Comparison of ENCODE assay signal across 9 mouse cellular contexts in the genomic region with DNA sequence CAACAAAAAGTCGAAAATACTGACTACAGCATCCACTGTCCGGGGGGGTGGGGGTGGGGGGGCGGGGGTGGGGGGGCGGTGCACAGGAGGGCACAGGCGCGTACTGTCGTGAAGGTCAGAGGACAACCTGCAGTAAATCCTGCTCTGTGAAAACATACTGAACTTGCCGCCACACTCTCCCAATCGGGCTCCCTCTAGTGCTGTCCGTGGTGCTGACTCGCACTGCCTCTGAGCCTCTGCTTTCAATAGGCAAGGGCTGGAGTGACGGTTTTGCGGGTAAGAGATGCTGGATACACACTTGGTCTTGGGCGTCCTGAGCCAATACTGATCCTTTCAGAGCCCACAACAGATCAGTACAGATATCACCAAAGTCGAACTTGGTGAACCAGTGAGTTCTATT. TPM values are rescaled to one million over a fixed set of nuclear protein-coding genes. Genes with fewer than 3 reads are reported as not detected.
A peak's percentile ranks its signal among the peaks of the same experiment; 100 is the strongest.
DNase-seq lines count a peak whose midpoint lies in the region; ATAC-seq and TF ChIP-seq lines count a peak whose summit lies in the region.
"Had no signal": no experiment of that assay in that cellular context is flagged by ENCODE, and none has a peak within 500 bp of the region (broad histone marks: within the 10 kb centered on the region; RNA-seq: fewer than 3 reads in every experiment).

No protein-coding gene starts in this region.

- peak; percentile 35 to 81 for DNase-seq in heart, adult 18-20 months
- DNase-seq in A20 (ENCODE audit: low read depth, low spot score) = peak; percentile 54
- DNase-seq in adrenal gland, postnatal 4 days (ENCODE audit: low spot score in 2 of 2) = peak; percentile 42 to 52
- DNase-seq in heart, postnatal 10 days = peak; percentile 78 to 88
- DNase-seq in liver, embryonic 11.5 days (ENCODE audit: low spot score) = peak; percentile 78
- DNase-seq in retina, embryonic 14.5 days (ENCODE audit: low spot score) = peak; percentile 81
- no peak for DNase-seq in cerebellum, adult 2 months

- no peak for TF ChIP-seq CTCF in cerebellum, adult 2 months (IDR thresholded peaks at IDR 0.05; ENCODE audit: borderline replicate concordance, insufficient read depth, low read depth, low read length)

- TF ChIP-seq POLR2A in cerebellum, adult 2 months (IDR thresholded peaks at IDR 0.05; ENCODE audit: borderline replicate concordance, insufficient read depth, low read length) = no peak

- 4% methylated on average over 13 of the region's 15 CpGs for WGBS in heart, embryonic 12.5 days
- 9% methylated on average over 13 of the region's 15 CpGs for WGBS in liver, embryonic 11.5 days
- WGBS in cerebellum, adult 2 months = 5% methylated on average over 15 of the region's 15 CpGs

- H3K27me3 ChIP-seq in heart, embryonic 12.5 days (replicated peaks) = no peaks in the 10 kb centered on the region
- peaks cover 5% of the 10 kb centered on the region; the same call in 1 of the 2 replicates for H3K27me3 ChIP-seq in liver, embryonic 11.5 days (replicated peaks; ENCODE audit: control insufficient read depth, insufficient read depth, low read length)
- no peaks in the 10 kb centered on the region for H3K27me3 ChIP-seq in cerebellum, adult 2 months (ENCODE audit: control insufficient read depth, insufficient read depth, low read length)
- H3K27me3 ChIP-seq: Patski had no signal

- no peak overlapping the region for H3K9ac ChIP-seq in heart, embryonic 12.5 days
- H3K9ac ChIP-seq in liver, embryonic 11.5 days (ENCODE audit: low read depth, low read length) = no peak overlapping the region

- no peak overlapping the region for H3K4me2 ChIP-seq in heart, embryonic 12.5 days
- no peak overlapping the region for H3K4me2 ChIP-seq in liver, embryonic 11.5 days

- ATAC-seq in heart, embryonic 12.5 days (ENCODE audit: insufficient number of reproducible peaks, low FRiP score) = no peak
- ATAC-seq in liver, embryonic 11.5 days (replicated peaks; ENCODE audit: low FRiP score) = no peak
- ATAC-seq: Patski had no signal

- peaks cover 4% of the 10 kb centered on the region for H3K4me1 ChIP-seq in heart, embryonic 12.5 days (replicated peaks)
- no peaks in the 10 kb centered on the region for H3K4me1 ChIP-seq in liver, embryonic 11.5 days (replicated peaks; ENCODE audit: control insufficient read depth, insufficient read depth, low read length)
- no peaks in the 10 kb centered on the region for H3K4me1 ChIP-seq in cerebellum, adult 2 months (ENCODE audit: control insufficient read depth, insufficient read depth, low read length)

- no peak overlapping the region for H3K27ac ChIP-seq in heart, embryonic 12.5 days (ENCODE audit: poor library complexity, severe bottlenecking)
- H3K27ac ChIP-seq in liver, embryonic 11.5 days (ENCODE audit: low read depth, low read length) = no peak overlapping the region
- no peak overlapping the region for H3K27ac ChIP-seq in cerebellum, adult 2 months (ENCODE audit: insufficient read depth, low read length)

- H3K36me3 ChIP-seq in heart, embryonic 12.5 days = no peaks in the 10 kb centered on the region
- H3K36me3 ChIP-seq in liver, embryonic 11.5 days (ENCODE audit: control insufficient read depth, insufficient read depth, low read length) = no peaks in the 10 kb centered on the region

- no peaks in the 10 kb centered on the region; the same call in 1 of the 2 replicates for H3K9me3 ChIP-seq in heart, embryonic 12.5 days (replicated peaks)
- H3K9me3 ChIP-seq in liver, embryonic 11.5 days (ENCODE audit: control insufficient read depth, low read length) = no peaks in the 10 kb centered on the region

- intact Hi-C loops in heart, postnatal 10 days (cut with DNase I) = no loop called here

- no peak overlapping the region for H3K4me3 ChIP-seq in heart, embryonic 12.5 days
- H3K4me3 ChIP-seq in liver, embryonic 11.5 days (ENCODE audit: low read depth, low read length) = no peak overlapping the region
- H3K4me3 ChIP-seq in cerebellum, adult 2 months (replicated peaks; ENCODE audit: insufficient read depth, low read depth, low read length) = no peak overlapping the region

RNA-seq across cellular contexts. Expression of a gene that starts 3.9 kb away (rescaled TPM):
- total RNA-seq in heart, adult 18-20 months (2021) = 10 to 100 TPM; 11.5 to 12.4 TPM
- 7.4 and 8.7 TPM in 2 replicates for polyA plus RNA-seq in heart, embryonic 12.5 days (2016; fragmentation: Nextera tagmentation; extraction: Ambion mirVana)
- 10 to 100 TPM; 32.1 to 33.9 TPM for total RNA-seq in adrenal gland, postnatal 4 days (2021)
- 10 to 100 TPM; 17.1 to 17.2 TPM for total RNA-seq in heart, postnatal 10 days (2021)
- polyA plus RNA-seq in liver, embryonic 11.5 days (2014; fragmentation: Nextera tagmentation; extraction: Ambion mirVana) = 3.8 and 4.6 TPM in 2 replicates
- 44.2 and 44.4 TPM in 2 replicates for polyA plus RNA-seq in cerebellum, adult 2 months (2012; rRNA removed)

RNA-seq across cellular contexts. Expression of a gene that starts 13.8 kb away (rescaled TPM):
- total RNA-seq in heart, adult 18-20 months (2021) = 10 to 100 TPM; 13.9 to 15.5 TPM
- polyA plus RNA-seq in heart, embryonic 12.5 days (2016; fragmentation: Nextera tagmentation; extraction: Ambion mirVana) = 8.2 and 8.8 TPM in 2 replicates
- total RNA-seq in adrenal gland, postnatal 4 days (2021) = 10 to 100 TPM; 22.3 to 23.6 TPM
- total RNA-seq in heart, postnatal 10 days (2021) = 10 to 100 TPM; 10.9 to 11.1 TPM
- polyA plus RNA-seq in liver, embryonic 11.5 days (2014; fragmentation: Nextera tagmentation; extraction: Ambion mirVana) = 5.9 and 6.5 TPM in 2 replicates
- 21.2 and 23.1 TPM in 2 replicates for polyA plus RNA-seq in cerebellum, adult 2 months (2012; rRNA removed)

RNA-seq across cellular contexts. Expression of a gene that starts 27.2 kb away (rescaled TPM):
- not detected for total RNA-seq in heart, adult 18-20 months (2021)
- polyA plus RNA-seq in heart, embryonic 12.5 days (2016; fragmentation: Nextera tagmentation; extraction: Ambion mirVana) = not detected in 2 replicates
- total RNA-seq in adrenal gland, postnatal 4 days (2021) = under 1 TPM; 0.87 TPM
- total RNA-seq in heart, postnatal 10 days (2021) = not detected
- polyA plus RNA-seq in liver, embryonic 11.5 days (2014; fragmentation: Nextera tagmentation; extraction: Ambion mirVana) = not detected in 2 replicates
- polyA plus RNA-seq in cerebellum, adult 2 months (2012; rRNA removed) = 0.59 and 1.4 TPM in 2 replicates
- polyA plus RNA-seq: Patski had no signal

RNA-seq across cellular contexts. Expression of a gene that starts 38.3 kb away (rescaled TPM):
- total RNA-seq in heart, adult 18-20 months (2021) = not detected
- polyA plus RNA-seq in heart, embryonic 12.5 days (2016; fragmentation: Nextera tagmentation; extraction: Ambion mirVana) = 0.26 TPM in 1 of 2 replicates, not detected in the other
- total RNA-seq in adrenal gland, postnatal 4 days (2021) = 1 to 10 TPM in 1 of 2 experiments, under 1 TPM in 1; 0.62 to 1.6 TPM
- not detected for total RNA-seq in heart, postnatal 10 days (2021)
- polyA plus RNA-seq in liver, embryonic 11.5 days (2014; fragmentation: Nextera tagmentation; extraction: Ambion mirVana) = 0.31 and 0.62 TPM in 2 replicates
- polyA plus RNA-seq in cerebellum, adult 2 months (2012; rRNA removed) = 1.3 and 1.4 TPM in 2 replicates

RNA-seq across cellular contexts. Expression of a gene that starts 48.1 kb away (rescaled TPM):
- total RNA-seq in heart, adult 18-20 months (2021) = 10 to 100 TPM; 66.3 to 66.6 TPM
- 133 and 136 TPM in 2 replicates for polyA plus RNA-seq in heart, embryonic 12.5 days (2016; fragmentation: Nextera tagmentation; extraction: Ambion mirVana)
- total RNA-seq in adrenal gland, postnatal 4 days (2021) = 10 to 100 TPM; 84.1 to 85.6 TPM
- 10 to 100 TPM; 54.8 to 58.8 TPM for total RNA-seq in heart, postnatal 10 days (2021)
- polyA plus RNA-seq in liver, embryonic 11.5 days (2014; fragmentation: Nextera tagmentation; extraction: Ambion mirVana) = 217 and 224 TPM in 2 replicates
- polyA plus RNA-seq in cerebellum, adult 2 months (2012; rRNA removed) = 75.7 and 78.6 TPM in 2 replicates

Comparison
In these comparisons a context has a peak if more than half of its experiments do, and no peak if none do; other contexts are left out.
1. DNase-seq: peak in heart, adult 18-20 months (2 of 2), A20 (single experiment), adrenal gland, postnatal 4 days (2 of 2), heart, postnatal 10 days (2 of 2), liver, embryonic 11.5 days (single experiment) and retina, embryonic 14.5 days (single experiment); none in cerebellum, adult 2 months (0 of 2).